Mouse (Mus musculus): ENCODE measurements around the gene Rnf126. TPM values are rescaled to one million over a fixed set of nuclear protein-coding genes. Genes with fewer than 3 reads are reported as not detected.
A peak's percentile ranks its signal among the peaks of the same experiment; 100 is the strongest.

The Rnf126 gene
- polyA plus RNA-seq, 1 experiment from 2014 or later, result 74.8 TPM

- Histone ChIP-seq H3K9ac (no peak overlapping the region), H3K4me1 (peaks cover 15% of the 10 kb centered on the region), H3K27me3 (peaks cover 42% of the 10 kb centered on the region), H3K36me3 (ENCODE audit: poor library complexity, severe bottlenecking) (no peaks in the 10 kb centered on the region), H3K27ac (no peak overlapping the region), H3K9me3 (replicated peaks) (no peaks in the 10 kb centered on the region), H3K4me3 (no peak overlapping the region), H3K4me2 (no peak overlapping the region)
- WGBS, result 67% methylated on average over 5 of the region's 5 CpGs
- ATAC-seq, result no peak
Observed at GRCm38 (mm10) chr10:79721089-79721488, 45.7 kb downstream of the Rnf126 start.

GRCm38 (mm10) chr10:79717640-79718357, 49.0 kb downstream of the Rnf126 start:
- Histone ChIP-seq H3K9ac (no peak overlapping the region), H3K4me3 (peak overlapping the region; percentile 64), H3K4me1 (peaks cover 16% of the 10 kb centered on the region), H3K27ac (no peak overlapping the region), H3K27me3 (peaks cover 58% of the 10 kb centered on the region), H3K4me2 (peak overlapping the region; percentile 94), H3K36me3 (ENCODE audit: poor library complexity, severe bottlenecking) (no peaks in the 10 kb centered on the region), H3K9me3 (replicated peaks) (no peaks in the 10 kb centered on the region)
- ATAC-seq, result no peak
- WGBS, result 2% methylated on average over 43 of the region's 43 CpGs

- Histone ChIP-seq H3K4me1 (peaks cover 16% of the 10 kb centered on the region), H3K9me3 (replicated peaks) (no peaks in the 10 kb centered on the region), H3K27me3 (peaks cover 58% of the 10 kb centered on the region), H3K4me2 (peak overlapping the region; percentile 94), H3K4me3 (peak overlapping the region; percentile 64), H3K36me3 (ENCODE audit: poor library complexity, severe bottlenecking) (peaks cover 2% of the 10 kb centered on the region), H3K9ac (peak overlapping the region; percentile 70), H3K27ac (no peak overlapping the region)
- under 1% methylated on average over 38 of the region's 44 CpGs for WGBS
- ATAC-seq, result 0 out of 2 replicates have a peak, but pooled peaks have one; percentile 17
Observed at GRCm38 (mm10) chr10:79716988-79717355, 49.8 kb downstream of the Rnf126 start.

- H3K36me3 ChIP-seq (ENCODE audit: poor library complexity, severe bottlenecking), result peaks cover 7% of the 10 kb centered on the region
- 3% methylated on average over 49 of the region's 91 CpGs for WGBS
- peaks cover 16% of the 10 kb centered on the region for H3K4me1 ChIP-seq
- H3K9ac ChIP-seq, result peak within 1 kb of the TSS; percentile 70
- peak within 1 kb of the TSS; percentile 64 for H3K4me3 ChIP-seq
- ATAC-seq, result peak; percentile 59
- H3K27ac ChIP-seq, result no peak within 1 kb of the TSS
- peak within 1 kb of the TSS; percentile 94 for H3K4me2 ChIP-seq
- peaks cover 58% of the 10 kb centered on the region for H3K27me3 ChIP-seq
- no peaks in the 10 kb centered on the region for H3K9me3 ChIP-seq (replicated peaks)
Observed at GRCm38 (mm10) chr10:79716254-79716987, 50.3 kb downstream of the Rnf126 start, which contains the start of gene Hcn2. Hcn2 (plus strand) TSS chr10:79716634.

GRCm38 (mm10) chr10:79714996-79715395, 51.8 kb downstream of the Rnf126 start:
- WGBS, result 68% methylated on average over 4 of the region's 4 CpGs
- Histone ChIP-seq H3K36me3 (ENCODE audit: poor library complexity, severe bottlenecking) (peaks cover 22% of the 10 kb centered on the region), H3K27me3 (peaks cover 56% of the 10 kb centered on the region), H3K4me2 (no peak overlapping the region), H3K27ac (no peak overlapping the region), H3K4me3 (no peak overlapping the region), H3K4me1 (peaks cover 16% of the 10 kb centered on the region), H3K9me3 (replicated peaks) (no peaks in the 10 kb centered on the region), H3K9ac (no peak overlapping the region)
- no peak for ATAC-seq

GRCm38 (mm10) chr10:79713163-79713562, 53.6 kb downstream of the Rnf126 start:
- H3K9ac ChIP-seq, result no peak overlapping the region
- peaks cover 37% of the 10 kb centered on the region for H3K27me3 ChIP-seq
- peaks cover 38% of the 10 kb centered on the region for H3K36me3 ChIP-seq (ENCODE audit: poor library complexity, severe bottlenecking)
- 63% methylated on average over 1 of the region's 1 CpGs for WGBS
- no peaks in the 10 kb centered on the region for H3K9me3 ChIP-seq (replicated peaks)
- no peak for ATAC-seq
- H3K4me1 ChIP-seq, result peaks cover 16% of the 10 kb centered on the region
- no peak overlapping the region for H3K4me2 ChIP-seq
- no peak overlapping the region for H3K4me3 ChIP-seq
- no peak overlapping the region for H3K27ac ChIP-seq

- H3K27ac ChIP-seq, result no peak overlapping the region
- 8% methylated on average over 6 of the region's 6 CpGs for WGBS
- H3K36me3 ChIP-seq (ENCODE audit: poor library complexity, severe bottlenecking), result peaks cover 38% of the 10 kb centered on the region
- peaks cover 32% of the 10 kb centered on the region for H3K27me3 ChIP-seq
- peak; percentile 12; the same call in 1 of the 2 replicates for ATAC-seq
- H3K4me1 ChIP-seq, result peaks cover 14% of the 10 kb centered on the region
- H3K9me3 ChIP-seq (replicated peaks), result no peaks in the 10 kb centered on the region
- no peak overlapping the region for H3K9ac ChIP-seq
- H3K4me3 ChIP-seq, result no peak overlapping the region
- no peak overlapping the region for H3K4me2 ChIP-seq
Observed at GRCm38 (mm10) chr10:79712499-79713126, 54.1 kb downstream of the Rnf126 start.

- no peak; the same call in 1 of the 2 replicates for ATAC-seq
- WGBS, result 87% methylated on average over 1 of the region's 1 CpGs
- Histone ChIP-seq H3K36me3 (ENCODE audit: poor library complexity, severe bottlenecking) (peaks cover 41% of the 10 kb centered on the region), H3K9me3 (replicated peaks) (no peaks in the 10 kb centered on the region), H3K4me1 (peaks cover 14% of the 10 kb centered on the region), H3K9ac (no peak overlapping the region), H3K4me2 (no peak overlapping the region), H3K4me3 (no peak overlapping the region), H3K27ac (no peak overlapping the region), H3K27me3 (peaks cover 26% of the 10 kb centered on the region)
Observed at GRCm38 (mm10) chr10:79712029-79712428, 54.7 kb downstream of the Rnf126 start.

GRCm38 (mm10) chr10:79709307-79709706, 57.4 kb downstream of the Rnf126 start:
- H3K9ac ChIP-seq, result no peak overlapping the region
- no peaks in the 10 kb centered on the region for H3K9me3 ChIP-seq (replicated peaks)
- H3K4me2 ChIP-seq, result no peak overlapping the region
- no peak overlapping the region for H3K4me3 ChIP-seq
- ATAC-seq, result no peak
- WGBS, result 81% methylated on average over 7 of the region's 7 CpGs
- no peaks in the 10 kb centered on the region for H3K27me3 ChIP-seq
- H3K36me3 ChIP-seq (ENCODE audit: poor library complexity, severe bottlenecking), result peaks cover 52% of the 10 kb centered on the region
- no peak overlapping the region for H3K27ac ChIP-seq
- H3K4me1 ChIP-seq, result peaks cover 30% of the 10 kb centered on the region

GRCm38 (mm10) chr10:79708668-79709067, 58.1 kb downstream of the Rnf126 start:
- Histone ChIP-seq H3K4me2 (no peak overlapping the region), H3K36me3 (ENCODE audit: poor library complexity, severe bottlenecking) (peaks cover 52% of the 10 kb centered on the region), H3K27me3 (no peaks in the 10 kb centered on the region), H3K4me3 (no peak overlapping the region), H3K9ac (no peak overlapping the region), H3K4me1 (peaks cover 30% of the 10 kb centered on the region), H3K27ac (no peak overlapping the region), H3K9me3 (replicated peaks) (no peaks in the 10 kb centered on the region)
- WGBS, result 88% methylated on average over 21 of the region's 21 CpGs
- no peak for ATAC-seq
